Mouse (Mus musculus) limb, embryonic 10.5 days (tissue): Measurements from ENCODE around the gene Ddost. TPM values are rescaled to one million over a fixed set of nuclear protein-coding genes. Genes with fewer than 3 reads are reported as not detected.
A peak's percentile ranks its signal among the peaks of the same experiment; 100 is the strongest.

Source experiments
- DNase-seq: peaks from one replicate; pipeline ENCODE4 v3.0.0-alpha.2; 2017; ENCODE audit warnings: low spot score
- H3K27ac ChIP-seq: fragments of 300-500 bp; sonication (generic); 2 replicates; pipeline ENCODE4 v1.5.1; 2016; ENCODE audit warnings: mild to moderate bottlenecking
- H3K27me3 ChIP-seq: fragments of 300-500 bp; sonication (generic); 2 replicates; pipeline ENCODE4 v1.6.1; 2016; ENCODE audit warnings: low read depth, mild to moderate bottlenecking; ENCODE audit not compliant: poor library complexity, severe bottlenecking
- H3K36me3 ChIP-seq: fragments of 300-500 bp; sonication (generic); 2 replicates; pipeline ENCODE4 v1.6.1; 2016; ENCODE audit warnings: mild to moderate bottlenecking, moderate library complexity
- H3K4me1 ChIP-seq: fragments of 300-500 bp; sonication (generic); 2 replicates; pipeline ENCODE4 v1.6.1; 2016
- H3K4me3 ChIP-seq: fragments of 300-500 bp; sonication (generic); 2 replicates; pipeline ENCODE4 v1.5.1; 2016; ENCODE audit warnings: mild to moderate bottlenecking, moderate library complexity
- H3K9me3 ChIP-seq: fragments of 300-500 bp; sonication (generic); replicated peaks from 2 replicates; pipeline ENCODE4 v1.6.1; 2016; ENCODE audit warnings: mild to moderate bottlenecking
- WGBS: fragments of 180-500 bp; shearing (Covaris S2); methylation state at CpG from one replicate; pipeline ENCODE4 v1.1.7; 2016; 5-methylcytosine and 5-hydroxymethylcytosine counted together
- polyA plus RNA-seq: library from polyadenylated mRNA; unstranded; fragments of >200 nt; fragmentation: Nextera tagmentation; extraction: Ambion mirVana; gene quantifications from 2 replicates; pipeline ENCODE4 v1.2.1, GENCODE M21; 2016

The Ddost gene
- 311 and 314 TPM in 2 replicates for polyA plus RNA-seq

DNA sequence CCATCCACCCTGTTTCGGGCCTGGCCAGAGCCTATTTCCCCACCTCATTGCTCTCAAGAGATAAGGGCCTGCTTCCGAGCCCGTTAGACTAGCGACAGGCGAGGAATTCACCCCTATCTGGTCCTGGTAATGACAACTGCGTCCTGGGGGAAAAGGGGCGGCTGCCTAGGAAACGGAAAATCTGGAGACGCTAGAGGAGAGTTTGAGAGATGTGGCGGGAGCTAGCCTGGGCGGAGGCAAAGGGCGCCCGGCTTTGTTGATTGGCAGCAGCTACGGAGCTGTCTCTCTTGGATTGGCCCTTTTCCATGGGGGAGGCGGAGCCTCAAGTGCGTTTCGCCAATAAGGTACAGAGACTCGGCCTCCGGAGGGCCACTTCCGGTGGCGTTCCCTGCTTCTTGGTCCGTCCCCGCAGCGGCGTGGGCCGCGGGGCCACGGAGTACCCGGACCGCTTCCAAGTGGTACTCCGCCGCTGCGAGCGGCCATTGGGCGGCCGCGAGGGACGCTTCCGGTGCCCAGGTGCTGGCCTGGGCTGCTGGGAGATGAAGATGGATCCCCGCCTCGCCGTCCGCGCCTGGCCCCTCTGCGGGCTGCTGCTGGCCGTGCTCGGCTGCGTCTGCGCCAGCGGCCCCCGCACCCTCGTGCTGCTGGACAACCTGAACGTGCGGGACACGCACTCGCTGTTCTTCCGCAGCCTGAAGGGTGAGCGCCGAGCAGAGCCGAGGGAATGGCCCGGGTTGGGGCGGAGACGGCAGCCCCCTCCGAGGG lies at the start of gene Ddost:
Ddost (plus strand) TSS at position 391 of the 765 bp plus-strand sequence.
- Histone ChIP-seq H3K27me3 (no peaks in the 10 kb centered on the region), H3K4me3 (peak within 1 kb of the TSS; percentile 99), H3K4me1 (peaks cover 20% of the 10 kb centered on the region), H3K9me3 (no peaks in the 10 kb centered on the region), H3K27ac (peak within 1 kb of the TSS; percentile 91), H3K36me3 (peaks cover 32% of the 10 kb centered on the region)
- DNase-seq: peak; percentile 99
- under 1% methylated on average over 64 of the region's 64 CpGs for WGBS

DNA sequence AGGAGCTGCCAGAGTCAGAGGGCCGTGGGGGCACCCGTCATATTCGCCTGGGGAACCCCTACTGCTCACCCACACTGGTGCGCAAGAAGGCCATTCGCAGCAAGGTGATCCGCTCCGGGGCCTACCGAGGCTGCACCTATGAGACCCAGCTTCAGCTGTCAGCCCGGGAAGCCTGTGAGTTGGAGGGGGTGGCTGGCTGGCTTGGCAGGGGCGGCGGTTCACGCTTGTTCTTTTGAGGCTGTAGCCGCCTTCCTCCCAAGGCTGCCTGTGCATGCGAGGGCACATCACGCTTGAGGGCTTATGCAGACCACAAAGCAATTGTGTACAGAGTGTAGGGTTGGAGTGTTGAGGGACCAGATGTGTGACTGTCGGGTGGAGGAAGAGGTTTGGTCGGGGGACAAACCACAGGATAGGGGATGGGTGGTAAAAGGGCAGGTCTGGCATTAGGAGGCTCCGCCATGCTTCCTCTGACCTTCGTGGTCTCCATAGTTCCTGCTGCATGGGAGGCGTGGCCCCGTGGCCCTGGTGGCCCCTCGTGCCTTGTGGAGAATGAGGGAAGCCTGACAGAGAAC lies 47.3 kb upstream of the Ddost start:
- Histone ChIP-seq H3K4me3 (no peak overlapping the region), H3K36me3 (peaks cover 12% of the 10 kb centered on the region; the same call in 1 of the 2 replicates), H3K4me1 (peaks cover 22% of the 10 kb centered on the region), H3K9me3 (no peaks in the 10 kb centered on the region), H3K27ac (no peak overlapping the region), H3K27me3 (peaks cover 91% of the 10 kb centered on the region)
- DNase-seq: no peak
- WGBS: 85% methylated on average over 22 of the region's 22 CpGs

DNA sequence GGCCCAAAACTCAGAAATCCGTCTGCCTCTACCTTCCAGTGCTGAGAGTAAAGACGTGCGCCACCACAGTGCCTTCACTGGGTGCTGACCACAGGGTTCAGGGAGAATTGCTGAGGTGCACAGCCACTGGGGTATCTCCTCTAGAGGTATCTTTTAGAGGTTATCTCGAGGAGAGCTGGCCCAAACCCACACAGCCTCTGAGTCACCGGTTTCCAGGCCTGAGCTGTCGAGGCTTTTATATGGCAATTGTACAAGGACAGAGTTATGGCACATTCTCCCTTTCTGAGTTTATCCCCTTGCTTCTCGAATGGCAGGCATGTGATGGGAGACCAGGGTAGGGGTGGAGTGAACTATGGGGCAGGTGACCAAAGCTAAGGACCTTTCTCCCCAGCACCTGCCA lies 45.9 kb upstream of the Ddost start:
- no peaks in the 10 kb centered on the region for H3K9me3 ChIP-seq
- H3K4me3 ChIP-seq: no peak overlapping the region
- H3K4me1 ChIP-seq: peaks cover 16% of the 10 kb centered on the region
- peaks cover 13% of the 10 kb centered on the region; the same call in 1 of the 2 replicates for H3K36me3 ChIP-seq
- DNase-seq: no peak
- H3K27ac ChIP-seq: no peak overlapping the region
- 82% methylated on average over 7 of the region's 7 CpGs for WGBS
- H3K27me3 ChIP-seq: peaks cover 88% of the 10 kb centered on the region

DNA sequence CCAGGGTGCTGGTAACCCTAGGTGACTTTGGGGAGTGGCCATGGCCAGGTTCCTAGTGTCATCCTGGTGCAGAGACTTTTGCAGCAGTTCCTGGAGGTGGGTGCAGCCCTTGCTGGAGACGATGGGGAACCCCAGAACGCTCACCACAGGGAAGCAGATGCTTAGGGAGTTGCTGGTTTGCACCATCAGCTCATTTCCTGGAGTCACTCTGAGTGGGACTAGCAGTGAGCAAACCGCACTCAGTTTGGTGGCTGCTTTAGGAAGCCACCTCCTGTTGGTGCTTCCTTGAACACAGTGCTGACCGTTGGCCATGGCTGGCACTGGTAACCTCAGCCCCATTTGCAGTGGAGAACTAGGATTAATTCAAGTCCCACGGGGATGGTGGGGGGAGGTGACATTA lies 45.0 kb upstream of the Ddost start:
- peaks cover 13% of the 10 kb centered on the region; the same call in 1 of the 2 replicates for H3K36me3 ChIP-seq
- DNase-seq: no peak
- no peaks in the 10 kb centered on the region for H3K9me3 ChIP-seq
- H3K27ac ChIP-seq: no peak overlapping the region
- H3K27me3 ChIP-seq: peaks cover 88% of the 10 kb centered on the region
- WGBS: 84% methylated on average over 5 of the region's 5 CpGs
- H3K4me3 ChIP-seq: no peak overlapping the region
- peaks cover 15% of the 10 kb centered on the region for H3K4me1 ChIP-seq

DNA sequence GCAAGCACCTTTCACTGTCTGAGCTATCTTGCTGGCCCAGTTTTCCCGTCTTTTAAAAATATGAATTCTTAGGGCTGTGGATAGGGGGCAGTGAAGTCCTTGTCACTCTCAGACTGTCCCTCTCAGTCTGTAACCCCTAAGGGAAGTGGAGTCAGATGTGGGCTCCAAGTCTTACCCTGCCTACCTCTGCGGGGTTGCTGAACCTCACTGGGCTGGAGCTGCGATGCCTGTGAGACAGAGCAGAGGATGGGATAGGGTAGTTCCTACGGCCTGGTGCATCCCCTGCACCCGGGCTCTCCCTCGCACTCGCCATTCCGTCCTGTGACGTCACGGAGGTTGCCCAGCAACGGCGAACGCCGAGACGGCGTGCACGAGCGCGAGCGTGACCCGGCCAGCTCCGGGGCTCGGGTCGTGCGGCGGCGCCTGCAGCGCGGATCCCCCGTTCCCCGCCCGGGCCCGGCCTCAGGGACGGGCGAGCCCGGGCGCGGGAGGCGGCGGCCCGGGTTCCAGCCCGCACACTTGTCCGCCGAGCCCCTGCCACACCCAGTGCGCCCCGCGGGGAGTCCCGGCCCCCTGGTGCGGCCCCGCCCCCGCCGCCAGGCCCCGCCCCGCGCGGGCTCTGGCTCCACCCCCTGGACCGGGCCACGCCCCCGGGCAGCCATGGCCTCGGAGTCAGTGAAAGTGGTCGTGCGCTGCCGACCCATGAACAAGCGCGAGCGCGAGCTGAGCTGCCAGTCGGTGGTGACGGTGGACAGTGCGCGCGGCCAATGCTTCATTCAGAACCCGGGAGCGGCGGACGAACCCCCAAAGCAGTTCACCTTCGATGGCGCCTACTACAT lies 42.5 kb upstream of the Ddost start:
- DNase-seq: peak; percentile 96
- H3K4me3 ChIP-seq: peak overlapping the region; percentile 70
- peaks cover 72% of the 10 kb centered on the region for H3K27me3 ChIP-seq
- H3K36me3 ChIP-seq: peaks cover 10% of the 10 kb centered on the region; the same call in 1 of the 2 replicates
- H3K27ac ChIP-seq: peak overlapping the region; percentile 54
- peaks cover 15% of the 10 kb centered on the region for H3K4me1 ChIP-seq
- under 1% methylated on average over 72 of the region's 78 CpGs for WGBS
- no peaks in the 10 kb centered on the region for H3K9me3 ChIP-seq

DNA sequence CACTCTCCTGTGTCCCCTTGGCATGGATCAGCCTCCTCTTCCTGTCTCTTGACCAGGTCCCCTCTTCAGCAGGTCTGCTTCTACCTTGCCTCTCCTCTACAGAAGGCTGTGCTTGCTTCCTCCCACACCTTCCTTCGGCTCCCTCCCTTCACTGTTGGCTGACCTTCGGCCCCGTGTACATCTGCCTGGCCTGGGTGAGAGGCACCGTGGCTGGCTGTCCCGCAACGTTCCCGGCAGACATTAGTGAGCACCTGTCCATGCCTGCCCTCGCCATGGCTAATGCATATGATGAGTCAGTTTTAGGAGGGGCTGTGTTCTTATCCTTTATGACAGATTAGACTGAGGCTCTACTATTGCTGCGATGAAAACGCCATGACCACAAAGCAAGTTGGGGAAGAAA lies 36.7 kb upstream of the Ddost start:
- Histone ChIP-seq H3K4me3 (no peak overlapping the region), H3K4me1 (peaks cover 1% of the 10 kb centered on the region), H3K9me3 (no peaks in the 10 kb centered on the region), H3K27me3 (peaks cover 28% of the 10 kb centered on the region), H3K36me3 (no peaks in the 10 kb centered on the region), H3K27ac (no peak overlapping the region)
- DNase-seq: no peak
- WGBS: 87% methylated on average over 10 of the region's 10 CpGs

DNA sequence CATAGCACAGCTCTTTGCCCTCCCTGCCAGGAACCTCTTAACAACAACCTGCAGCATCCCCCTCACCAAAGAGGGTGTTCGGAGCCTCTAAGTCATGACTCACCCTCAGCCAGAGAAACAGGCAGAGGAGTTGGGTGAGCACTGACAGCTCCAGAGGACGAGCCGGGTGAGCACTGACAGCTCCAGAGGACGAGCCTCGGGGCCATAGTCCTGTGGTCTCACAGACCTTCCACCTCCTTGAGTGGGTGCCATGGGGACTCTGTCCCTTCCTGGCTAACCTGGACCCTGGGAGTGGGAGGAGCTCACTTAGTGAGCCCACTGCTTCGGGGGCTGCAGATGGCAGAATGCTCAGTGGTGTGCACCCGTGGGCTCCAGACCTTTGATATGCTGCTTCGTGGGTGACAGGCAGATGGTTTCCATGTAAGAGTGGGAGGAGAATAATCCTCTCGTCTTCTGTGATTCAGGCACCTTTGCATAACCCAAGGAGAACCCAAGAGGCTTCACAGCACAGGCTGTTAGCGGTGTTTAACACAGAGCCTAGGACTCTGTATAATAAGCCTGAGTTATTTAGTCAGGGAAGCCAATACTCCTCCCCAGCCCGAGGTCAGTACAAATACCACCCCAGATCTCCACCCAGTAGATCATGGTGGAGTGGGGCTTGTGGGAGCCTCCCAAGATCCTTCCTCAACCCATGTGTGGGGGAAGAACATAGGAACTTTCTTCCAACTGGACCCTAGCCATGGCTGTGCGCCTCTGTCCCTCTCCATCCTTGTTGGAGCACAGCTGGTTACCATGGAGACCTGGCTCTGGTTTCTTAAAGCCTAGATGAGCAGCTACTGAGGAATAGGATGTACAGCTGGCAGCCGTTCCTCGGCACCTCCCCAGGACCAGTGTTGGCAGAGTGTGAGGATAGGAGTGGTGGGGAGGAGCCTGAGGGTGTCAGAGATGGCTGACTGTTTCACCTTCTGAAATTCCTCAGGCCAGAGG lies 32.2 kb upstream of the Ddost start:
- Histone ChIP-seq H3K9me3 (no peaks in the 10 kb centered on the region), H3K36me3 (no peaks in the 10 kb centered on the region), H3K4me1 (no peaks in the 10 kb centered on the region), H3K27me3 (peaks cover 6% of the 10 kb centered on the region; the same call in 1 of the 2 replicates), H3K27ac (no peak overlapping the region), H3K4me3 (no peak overlapping the region)
- 70% methylated on average over 14 of the region's 14 CpGs for whole genome bisulfite sequencing
- DNase-seq: no peak

DNA sequence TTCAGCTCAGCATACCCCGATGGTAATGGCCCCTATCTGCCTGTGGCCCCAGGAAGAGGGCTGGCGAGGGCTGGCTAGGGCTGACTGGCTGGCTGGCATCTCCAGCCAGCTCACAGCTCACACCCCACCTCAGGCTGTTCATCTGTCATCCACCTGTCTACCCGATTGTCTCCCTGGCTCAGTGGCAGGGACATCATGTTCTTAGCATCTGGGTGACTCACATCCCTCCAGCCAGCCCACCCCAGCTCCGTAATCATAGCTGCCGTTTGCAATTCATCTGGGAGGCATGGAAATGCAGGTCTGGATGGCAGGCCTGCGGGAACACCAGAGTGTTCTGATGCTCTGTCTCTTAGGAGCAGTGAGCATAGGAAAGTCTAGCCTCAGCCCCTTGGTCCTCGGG lies 26.2 kb upstream of the Ddost start:
- Histone ChIP-seq H3K9me3 (no peaks in the 10 kb centered on the region), H3K4me1 (no peaks in the 10 kb centered on the region; the same call in 1 of the 2 replicates), H3K36me3 (no peaks in the 10 kb centered on the region), H3K27me3 (peaks cover 9% of the 10 kb centered on the region; the same call in 1 of the 2 replicates), H3K27ac (no peak overlapping the region), H3K4me3 (no peak overlapping the region)
- WGBS: 79% methylated on average over 7 of the region's 7 CpGs
- DNase-seq: no peak

DNA sequence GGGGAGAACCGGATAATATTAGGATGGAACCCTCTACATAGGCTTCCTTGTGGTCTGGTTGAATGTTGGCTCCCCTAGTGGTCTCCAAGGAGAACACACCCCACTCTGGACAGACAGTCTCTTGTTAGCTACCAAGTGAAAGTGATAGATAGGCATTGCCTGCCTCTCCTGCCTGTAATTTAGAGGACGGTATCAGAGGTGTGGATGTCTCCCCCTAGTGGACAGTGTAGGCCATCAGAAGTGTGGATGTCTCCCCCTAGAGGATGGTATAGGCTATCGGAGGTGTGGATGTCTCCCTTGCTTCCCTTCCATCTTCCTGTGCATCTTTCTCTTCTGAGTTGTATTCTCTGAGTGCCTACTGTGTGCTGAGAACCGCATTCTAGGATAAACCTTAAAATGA lies 21.7 kb upstream of the Ddost start:
- no peaks in the 10 kb centered on the region for H3K9me3 ChIP-seq
- H3K4me1 ChIP-seq: no peaks in the 10 kb centered on the region; the same call in 1 of the 2 replicates
- 30% methylated on average over 4 of the region's 4 CpGs for WGBS
- H3K36me3 ChIP-seq: no peaks in the 10 kb centered on the region
- peaks cover under 1% of the 10 kb centered on the region; the same call in 1 of the 2 replicates for H3K27me3 ChIP-seq
- no peak overlapping the region for H3K27ac ChIP-seq
- peak; percentile 67 for DNase-seq
- no peak overlapping the region for H3K4me3 ChIP-seq

DNA sequence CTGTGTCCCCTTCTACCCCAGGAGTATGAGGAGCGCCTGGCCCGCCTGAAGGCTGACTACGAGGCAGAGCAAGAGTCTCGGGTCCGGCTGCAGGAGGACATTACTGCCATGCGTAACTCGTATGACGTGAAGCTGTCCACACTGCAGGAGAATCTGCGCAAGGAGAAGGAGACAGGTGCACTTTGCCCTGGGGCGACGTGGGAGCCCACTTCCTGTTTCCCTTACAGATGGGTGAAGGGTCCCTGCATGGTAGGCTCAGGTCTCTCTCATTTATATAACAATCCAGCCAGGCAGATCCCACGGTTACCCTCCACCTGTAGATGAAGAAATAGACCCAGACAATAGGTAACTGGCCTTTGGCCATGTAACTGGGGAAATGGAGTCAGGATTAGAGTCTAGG lies 18.1 kb upstream of the Ddost start:
- WGBS: 89% methylated on average over 12 of the region's 12 CpGs
- Histone ChIP-seq H3K4me1 (peaks cover 3% of the 10 kb centered on the region; the same call in 1 of the 2 replicates), H3K4me3 (no peak overlapping the region), H3K27ac (no peak overlapping the region), H3K9me3 (no peaks in the 10 kb centered on the region), H3K36me3 (no peaks in the 10 kb centered on the region), H3K27me3 (0 out of 2 replicates have a peak, but pooled peaks cover 4% of the 10 kb centered on the region)
- DNase-seq: no peak

DNA sequence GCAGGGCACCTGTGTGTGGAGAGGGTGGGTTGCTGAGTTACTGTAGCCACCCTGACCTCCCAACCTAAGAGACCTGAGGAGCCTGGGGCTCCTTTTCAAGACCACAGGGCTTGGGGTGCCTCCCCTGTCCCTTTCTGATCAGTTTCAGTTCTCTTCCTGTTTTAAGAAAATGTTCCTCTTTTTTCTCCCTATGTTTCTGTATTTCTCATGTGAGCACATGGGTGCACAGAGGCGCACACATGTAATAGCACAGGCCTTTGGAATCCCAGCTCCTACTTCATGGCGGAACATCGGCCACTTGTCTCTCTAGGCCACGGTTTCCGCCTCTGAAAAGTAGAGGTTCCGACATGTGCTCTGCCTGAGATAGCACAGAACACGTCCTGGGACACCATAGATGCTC lies 15.8 kb upstream of the Ddost start:
- WGBS: 89% methylated on average over 7 of the region's 7 CpGs
- Histone ChIP-seq H3K4me1 (peaks cover 6% of the 10 kb centered on the region; the same call in 1 of the 2 replicates), H3K27ac (no peak overlapping the region), H3K27me3 (0 out of 2 replicates have a peak, but pooled peaks cover 4% of the 10 kb centered on the region), H3K9me3 (no peaks in the 10 kb centered on the region), H3K4me3 (no peak overlapping the region), H3K36me3 (no peaks in the 10 kb centered on the region)
- no peak for DNase-seq

DNA sequence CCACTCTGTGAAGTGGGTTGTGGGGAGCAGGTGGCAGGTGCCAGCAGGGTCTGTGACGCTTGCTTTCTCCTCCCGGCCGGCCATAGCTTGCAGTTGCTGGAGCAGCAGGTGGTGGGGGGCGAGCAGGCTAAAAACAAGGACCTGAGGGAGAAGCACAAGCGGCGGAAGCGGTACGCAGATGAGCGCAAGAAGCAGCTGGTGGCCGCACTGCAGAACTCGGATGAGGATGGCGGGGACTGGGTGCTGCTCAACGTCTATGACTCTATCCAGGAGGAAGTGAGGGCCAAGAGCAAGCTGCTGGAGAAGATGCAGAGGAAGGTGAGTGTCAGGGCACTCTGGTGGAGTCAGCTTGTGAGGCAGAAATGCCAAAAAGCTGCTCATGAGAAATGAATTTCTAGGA lies 12.5 kb upstream of the Ddost start:
- Histone ChIP-seq H3K27ac (no peak overlapping the region), H3K4me3 (no peak overlapping the region), H3K9me3 (no peaks in the 10 kb centered on the region), H3K27me3 (0 out of 2 replicates have a peak, but pooled peaks cover 4% of the 10 kb centered on the region), H3K36me3 (no peaks in the 10 kb centered on the region), H3K4me1 (peaks cover 6% of the 10 kb centered on the region; the same call in 1 of the 2 replicates)
- WGBS: 93% methylated on average over 13 of the region's 13 CpGs
- no peak for DNase-seq
